Mouse (Mus musculus) Patski (cell line): ENCODE data around the gene Tspan10. TPM values are rescaled to one million over a fixed set of nuclear protein-coding genes. Genes with fewer than 3 reads are reported as not detected.
"Not testable (repeated sequence)": the region's sequence is repeated elsewhere in the genome, so short reads cannot be mapped to it uniquely, and the experiment has no call there.

ENCODE experiments used
- ATAC-seq: fragments of 100-300 bp; one replicate; pipeline ENCODE4 v1.8.0; 2021
- CTCF ChIA-PET: fragments of 350-600 bp; sonication (Branson Sonifier 250); formaldehyde crosslinking; loops from one replicate; lab custom pipeline; 2022; ENCODE audit warnings: inconsistent platforms; lab: Charles Lee
- POLR2A ChIA-PET: fragments of 350-600 bp; sonication (Branson Sonifier 250); formaldehyde crosslinking; loops from one replicate; lab custom pipeline; 2022; ENCODE audit warnings: antibody characterized with exemption, inconsistent platforms; lab: Charles Lee
- DNase-seq: peaks from one replicate; pipeline ENCODE4 v3.0.0-alpha.2; 2011; ENCODE audit warnings: low read depth, low spot score
- H3K27me3 ChIP-seq: fragments of 371-371 bp; one replicate; pipeline ENCODE4 v1.5.1; 2021
- CTCF ChIP-seq: fragments of 100-300 bp; IDR thresholded peaks from one replicate; pipeline ENCODE4 v1.5.1; 2021
- in situ Hi-C: fragments of 300-500 bp; cut with MboI; formaldehyde crosslinking; loops from 3 replicates; pipeline ENCODE4 v1.11.1; 2018; ENCODE audit warnings: low pct_unique_long_range_greater_than_20kb, mixed read lengths
- polyA plus RNA-seq: library from polyadenylated mRNA; unstranded; gene quantifications from one replicate; pipeline ENCODE4 v1.2.3, GENCODE M21; 2021

Gene Tspan10
- polyA plus RNA-seq: not detected

- H3K27me3 ChIP-seq: no peaks in the 10 kb centered on the region
- ATAC-seq (no peak), DNase-seq (no peak)
- CTCF ChIA-PET: no interaction called here
- no peak for TF ChIP-seq CTCF
- POLR2A ChIA-PET: no interaction called here
- in situ Hi-C loops: no loop called here
These were observed at the start of gene Tspan10 for GRCm38 (mm10) chr11:120442344-120442743. Gene Tspan10 (plus strand): TSS chr11:120442644.

DNA sequence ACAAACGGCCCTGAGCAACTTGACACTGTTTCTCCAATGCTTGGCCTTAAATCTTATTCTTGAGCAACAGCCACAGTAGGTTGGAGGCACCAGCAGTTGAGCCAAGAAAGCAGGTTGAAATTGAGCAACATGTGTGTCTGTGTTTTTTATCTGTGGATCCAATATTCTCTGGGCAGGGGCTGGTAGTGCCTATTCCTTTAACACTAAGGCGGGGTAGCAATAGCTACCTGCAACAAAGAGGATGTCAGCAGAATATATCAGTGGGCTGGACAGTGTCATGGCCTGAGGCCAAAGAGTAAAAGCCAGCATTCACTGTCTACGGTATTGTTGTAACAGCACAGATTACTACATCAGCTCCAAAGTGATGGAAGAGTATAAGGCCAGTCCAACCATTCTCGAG, 46.8 kb upstream of the Tspan10 start:
- no peak for ATAC-seq
- ChIA-PET CTCF (no interaction called here), POLR2A (no interaction called here)
- no peaks in the 10 kb centered on the region for H3K27me3 ChIP-seq
- DNase-seq: no peak
- in situ Hi-C loops: no loop called here
- no peak for TF ChIP-seq CTCF

DNA sequence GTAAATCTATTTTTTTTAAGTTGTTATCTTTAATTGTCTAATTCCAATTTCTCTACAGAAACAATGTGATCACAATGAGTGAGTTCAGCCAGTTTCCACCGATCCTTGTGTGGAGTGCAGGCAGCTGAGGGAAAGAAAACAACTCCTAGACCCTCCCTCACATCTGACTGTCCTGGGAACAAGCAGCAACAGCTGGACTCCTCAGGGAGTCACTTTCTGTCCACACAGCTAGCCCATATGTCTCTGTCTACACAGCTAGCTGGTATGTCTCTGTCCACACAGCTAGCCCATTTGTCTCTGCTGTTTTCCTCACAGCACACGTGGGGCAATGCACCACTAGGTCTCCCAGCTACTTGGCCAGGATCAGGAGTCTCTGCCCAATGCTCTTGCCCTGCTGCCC, 44.8 kb upstream of the Tspan10 start:
- ATAC-seq: no peak
- no peaks in the 10 kb centered on the region for H3K27me3 ChIP-seq
- in situ Hi-C loops: no loop called here

DNA sequence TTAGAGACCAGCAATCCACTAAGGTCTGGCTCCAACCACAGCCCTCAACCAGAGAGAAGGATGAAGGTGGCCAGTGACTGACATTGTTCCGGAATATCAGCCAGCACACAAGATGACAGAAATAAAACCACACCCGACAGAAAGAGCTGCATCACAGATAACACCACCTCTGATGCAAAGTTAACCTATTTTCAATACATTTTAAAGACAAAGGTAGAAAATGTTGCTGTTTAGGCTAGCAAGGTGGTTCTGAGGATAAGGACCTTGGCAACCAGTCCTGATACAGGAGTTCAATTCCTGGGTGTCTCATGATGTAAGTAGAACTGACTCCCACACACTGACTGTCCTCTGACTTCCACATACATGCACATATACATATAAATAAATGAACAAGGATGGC, 43.1 kb upstream of the Tspan10 start:
- CTCF ChIA-PET: no interaction called here
- DNase-seq (no peak), ATAC-seq (no peak)
- H3K27me3 ChIP-seq: no peaks in the 10 kb centered on the region
- in situ Hi-C loops: no loop called here
- TF ChIP-seq CTCF: no peak
- POLR2A ChIA-PET: no interaction called here

More for the DNA sequence above, 44.8 kb upstream of the Tspan10 start:
- ChIA-PET CTCF (interaction anchor here (1.0 kb wide), 1 partner anchor 9 kb away, joined by 3 read pairs; no protein-coding TSS in a partner anchor), POLR2A (no interaction called here)
- no peak for TF ChIP-seq CTCF
- no peak for DNase-seq

DNA sequence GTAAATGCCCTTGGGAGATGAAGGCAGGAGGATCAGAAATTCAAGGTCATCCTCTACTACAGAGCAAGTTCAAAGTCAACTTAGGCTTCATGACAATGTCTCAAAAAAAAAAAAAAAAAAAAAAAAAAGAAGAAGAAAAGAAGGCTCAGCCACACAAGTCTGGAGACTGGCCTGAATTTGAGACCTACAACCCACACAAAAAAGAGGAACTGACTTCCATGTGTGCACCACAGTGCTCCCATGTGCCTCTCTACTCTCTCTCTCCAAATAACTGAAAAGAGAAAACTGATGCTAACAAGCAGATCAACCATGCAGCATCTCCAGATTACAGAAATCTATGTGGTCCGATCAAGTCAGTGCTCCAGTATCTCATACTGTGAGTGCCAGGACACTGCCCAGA, 37.6 kb upstream of the Tspan10 start:
- no peak for DNase-seq
- TF ChIP-seq CTCF: no peak
- H3K27me3 ChIP-seq: no peaks in the 10 kb centered on the region
- ATAC-seq: no peak
- POLR2A ChIA-PET: interaction anchor here (1.0 kb wide), 1 partner anchor 8 kb away, joined by 4 read pairs; no protein-coding TSS in a partner anchor
- CTCF ChIA-PET: no interaction called here
- in situ Hi-C loops: no loop called here

- ATAC-seq: no peak
- ChIA-PET CTCF (interaction anchor here (1.2 kb wide), 1 partner anchor 27 kb away, joined by 4 read pairs; the partner anchor contains the start of gene Faap100), POLR2A (interaction anchor here (1.0 kb wide), 1 partner anchor 12 kb away, joined by 3 read pairs; no protein-coding TSS in a partner anchor)
- DNase-seq: no peak
- in situ Hi-C loops: no loop called here
- TF ChIP-seq CTCF: no peak
- no peaks in the 10 kb centered on the region for H3K27me3 ChIP-seq
These were observed 36.6 kb upstream of the Tspan10 start for GRCm38 (mm10) chr11:120405867-120406266.

- DNase-seq (no peak), ATAC-seq (no peak)
- POLR2A ChIA-PET: interaction anchor here (0.7 kb wide), 2 partner anchors 9 to 21 kb away, joined by 4 to 6 read pairs; no protein-coding TSS in a partner anchor
- no peaks in the 10 kb centered on the region for H3K27me3 ChIP-seq
- no peak for TF ChIP-seq CTCF
- in situ Hi-C loops: no loop called here
- CTCF ChIA-PET: interaction anchor here (1.0 to 1.2 kb wide), 2 partner anchors 9 to 27 kb away, joined by 3 to 4 read pairs; partner anchors contain the start of gene Faap100
These were observed 36.0 kb upstream of the Tspan10 start for GRCm38 (mm10) chr11:120406445-120406844.

DNA sequence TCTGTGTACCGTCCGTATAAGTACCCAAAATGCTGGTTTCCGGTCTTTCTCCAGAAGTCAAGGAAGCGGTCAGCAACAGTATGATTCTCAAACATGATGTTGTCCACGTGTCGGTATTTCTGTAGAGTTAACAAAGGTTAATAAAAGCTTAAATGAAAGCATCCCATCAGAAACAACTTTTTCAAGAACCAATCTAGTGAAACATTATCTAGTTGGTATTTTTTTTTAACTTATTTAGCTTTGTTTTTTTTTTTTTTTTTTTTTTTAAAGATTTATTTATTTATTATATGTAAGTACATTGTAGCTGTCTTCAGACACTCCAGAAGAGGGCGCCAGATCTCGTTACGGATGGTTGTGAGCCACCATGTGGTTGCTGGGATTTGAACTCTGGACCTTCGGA, 28.8 kb upstream of the Tspan10 start:
- H3K27me3 ChIP-seq, ATAC-seq, DNase-seq, in situ Hi-C loops: not testable (repeated sequence)
- ChIA-PET POLR2A (interaction anchor here (1.3 kb wide), 1 partner anchor 8 kb away, joined by 3 read pairs; no protein-coding TSS in a partner anchor), CTCF (interaction anchor here (1.2 to 3.9 kb wide), 2 partner anchors 9 to 22 kb away, joined by 3 to 28 read pairs; no protein-coding TSS in a partner anchor)

DNA sequence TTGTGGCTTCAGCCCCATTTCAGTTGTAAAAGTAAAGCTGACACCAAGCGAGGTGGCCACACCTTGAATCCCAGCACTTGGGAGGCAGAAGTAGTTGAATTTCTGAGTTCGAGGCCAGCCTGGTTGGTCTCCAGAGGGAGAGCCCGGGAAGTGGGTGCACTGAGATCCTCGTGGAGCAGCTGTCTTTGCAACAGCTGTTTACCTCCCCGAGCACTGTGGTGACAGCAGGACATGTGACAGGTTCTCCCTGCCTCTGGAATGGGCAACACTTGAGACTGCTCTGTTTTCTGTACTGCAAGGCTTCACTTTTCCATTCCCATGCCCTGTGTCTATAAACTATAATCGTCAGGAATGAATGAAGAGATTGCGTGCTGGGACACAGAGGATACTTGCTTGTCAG, 24.6 kb upstream of the Tspan10 start:
- POLR2A ChIA-PET: interaction anchor here (0.8 to 1.0 kb wide), 2 partner anchors 12 to 18 kb away, joined by 3 read pairs; no protein-coding TSS in a partner anchor
- ATAC-seq: no peak
- CTCF ChIA-PET: interaction anchor here (0.8 kb wide), 1 partner anchor 14 kb away, joined by 3 read pairs; no protein-coding TSS in a partner anchor
- H3K27me3 ChIP-seq: no peaks in the 10 kb centered on the region
- in situ Hi-C loops: no loop called here
- TF ChIP-seq CTCF: no peak
- DNase-seq: no peak

GRCm38 (mm10) chr11:120418592-120418991, 23.9 kb upstream of the Tspan10 start:
- in situ Hi-C loops: no loop called here

More at GRCm38 (mm10) chr11:120418592-120418991, 23.9 kb upstream of the Tspan10 start:
- ChIA-PET POLR2A (no interaction called here), CTCF (interaction anchor here (0.8 kb wide), 1 partner anchor 14 kb away, joined by 3 read pairs; no protein-coding TSS in a partner anchor)
- DNase-seq (no peak), ATAC-seq (no peak)
- no peaks in the 10 kb centered on the region for H3K27me3 ChIP-seq
- TF ChIP-seq CTCF: no peak
